Mouse (Mus musculus): Measurements from ENCODE around the gene Atad3a.
"Not testable (repeated sequence)": the region's sequence is repeated elsewhere in the genome, so short reads cannot be mapped to it uniquely, and the experiment has no call there.

Gene Atad3a

DNA sequence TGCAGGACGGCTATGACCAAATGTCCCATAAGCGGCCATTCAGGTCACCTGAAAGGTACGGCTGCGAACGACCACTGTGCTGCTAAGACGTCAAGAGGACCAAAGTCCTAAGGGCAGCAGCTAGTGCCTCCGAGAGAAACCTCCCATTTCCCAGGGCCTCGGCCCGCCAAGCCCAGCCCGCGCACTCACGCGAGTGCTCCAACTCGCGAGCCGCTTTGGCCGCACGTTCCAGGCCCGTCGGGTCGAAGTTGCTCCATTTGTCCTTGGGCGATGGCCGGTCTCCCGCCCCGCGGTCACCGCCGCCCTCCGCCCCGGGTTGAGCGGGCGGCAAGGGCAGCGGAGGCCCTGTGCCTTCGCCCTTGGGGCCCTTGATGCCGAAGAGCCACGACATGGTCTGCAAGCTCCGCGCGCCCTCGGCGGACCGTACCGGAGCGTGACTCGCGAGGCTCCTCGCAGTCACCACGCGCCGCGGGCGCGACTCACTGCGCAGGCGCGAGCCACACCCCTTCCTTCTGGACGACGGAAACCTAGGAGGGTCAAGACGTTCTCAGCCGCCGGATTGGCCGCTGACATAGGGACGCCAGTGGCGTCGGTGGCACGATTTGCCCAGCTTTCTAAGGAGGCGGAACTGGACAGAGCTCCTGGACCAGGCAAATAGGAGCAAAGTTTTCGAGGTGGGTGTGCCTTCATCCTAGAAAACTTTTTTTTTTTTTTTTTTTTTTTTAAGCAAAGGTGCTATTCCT is at the start of gene Atad3a:
Gene Atad3a (minus strand): TSS at position 481 of the 743 bp plus-strand sequence.
- DNase-seq (ENCODE audit: low spot score in 2 of 2) = peak; percentile 93 to 94

DNA sequence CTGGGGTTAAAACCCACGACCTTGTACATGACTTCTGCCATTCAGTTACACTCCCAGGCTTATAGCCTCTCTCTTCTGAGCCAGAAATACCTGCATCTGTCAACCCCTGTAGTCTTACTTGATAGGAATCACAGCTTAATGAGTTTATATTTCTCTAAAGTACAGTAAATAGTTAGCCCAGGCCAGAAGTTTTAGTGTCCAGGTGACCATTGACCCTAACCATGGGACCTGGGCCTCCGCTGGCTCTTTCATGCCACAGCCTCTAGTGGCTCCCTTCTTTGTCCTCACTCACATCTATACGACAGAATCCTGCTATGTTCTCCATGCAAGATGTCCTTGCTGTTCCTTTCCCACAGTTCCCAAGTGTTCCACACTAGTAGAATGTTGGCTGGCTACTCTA is 46.9 kb upstream of the Atad3a start:
- DNase-seq (ENCODE audit: low spot score in 2 of 2) = no peak

- peak; percentile 89 for DNase-seq (ENCODE audit: low spot score in 2 of 2)
Measured at GRCm38 (mm10) chr4:155803340-155804041, 42.6 kb upstream of the Atad3a start.

DNA sequence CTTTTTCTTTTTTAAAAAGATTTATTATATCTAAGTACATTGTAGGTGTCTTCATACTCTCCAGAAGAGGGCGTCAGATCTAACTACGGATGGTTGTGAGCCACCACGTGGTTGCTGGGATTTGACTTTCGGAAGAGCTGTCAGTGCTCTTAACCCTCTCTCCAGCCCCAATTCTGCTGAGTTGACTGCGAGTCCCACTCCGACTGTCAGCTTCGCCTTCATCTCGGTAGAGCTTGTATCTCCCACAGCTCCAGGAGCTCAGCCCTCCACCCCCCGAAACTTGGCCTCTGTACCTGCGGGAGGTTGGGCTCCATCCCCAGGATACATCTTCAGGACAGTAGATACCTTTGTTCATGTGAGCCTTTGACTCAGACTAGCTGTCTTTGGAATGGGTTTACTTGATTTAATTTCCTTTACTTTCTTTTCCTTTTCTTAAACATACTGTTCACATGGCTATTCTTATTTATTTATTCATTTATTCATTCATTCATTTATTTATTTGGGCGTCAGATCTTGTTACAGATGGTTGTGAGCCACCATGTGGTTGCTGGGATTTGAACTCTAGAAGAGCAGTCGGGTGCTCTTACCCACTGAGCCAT is 41.9 kb upstream of the Atad3a start, which contains the start of gene Mrpl20:
Gene Mrpl20 (plus strand): TSS at position 138 of the 599 bp plus-strand sequence.
- DNase-seq (ENCODE audit: low spot score in 2 of 2) = no peak

- DNase-seq (ENCODE audit: low spot score in 2 of 2) = no peak
Measured at GRCm38 (mm10) chr4:155802075-155802474, 41.2 kb upstream of the Atad3a start.

DNA sequence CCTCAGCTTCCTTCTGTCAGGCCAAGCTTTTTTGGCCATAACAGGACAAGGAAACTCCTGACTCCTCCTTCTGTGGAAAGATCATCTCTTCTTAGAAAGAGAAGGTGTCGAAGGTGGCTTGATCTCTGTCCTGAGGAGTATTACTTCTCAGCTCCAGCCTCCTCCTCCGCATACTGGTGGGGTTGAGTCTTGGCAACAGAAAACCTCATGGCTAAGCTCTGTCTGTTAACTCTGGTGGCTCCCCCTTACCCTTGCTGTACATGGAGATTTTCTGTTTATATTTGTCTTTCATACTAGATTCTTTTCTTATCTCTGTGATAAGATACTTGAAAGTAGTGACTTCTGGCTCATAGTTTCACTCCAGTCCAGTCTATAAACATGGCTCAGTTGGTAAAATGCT is 32.8 kb upstream of the Atad3a start:
- DNase-seq (ENCODE audit: low spot score in 2 of 2) = no peak

- DNase-seq (ENCODE audit: low spot score in 2 of 2) = no peak
Measured at GRCm38 (mm10) chr4:155791240-155791933, 30.5 kb upstream of the Atad3a start.

DNA sequence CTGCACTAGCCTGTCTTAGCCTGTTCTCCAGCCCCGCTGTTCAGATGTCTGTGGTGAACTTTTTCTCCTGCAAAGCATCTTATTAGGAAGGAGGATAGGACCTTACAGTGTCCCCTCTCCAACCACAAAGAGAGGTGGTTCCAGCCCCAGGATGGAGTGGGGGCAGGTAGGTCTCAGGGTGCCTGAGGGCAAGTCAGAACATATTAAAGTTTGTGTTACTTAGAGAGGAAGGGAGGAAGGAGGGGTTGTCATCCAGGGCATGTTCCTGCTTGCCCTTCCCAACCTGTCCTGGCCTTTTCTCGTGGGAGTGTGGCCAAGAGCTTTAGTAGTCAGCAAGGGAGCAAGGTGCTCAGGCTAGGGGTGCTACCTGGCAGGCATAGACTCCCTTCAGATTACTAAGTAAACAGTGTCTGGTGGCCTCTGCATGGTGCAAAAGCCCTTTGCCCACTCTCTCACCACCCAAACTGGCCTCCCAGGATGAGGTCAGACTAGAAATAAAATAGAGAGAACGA is 29.8 kb upstream of the Atad3a start:
- no peak for DNase-seq (ENCODE audit: low spot score in 2 of 2)

- DNase-seq (ENCODE audit: low spot score in 2 of 2) = no peak
Measured at GRCm38 (mm10) chr4:155790021-155790489, 29.2 kb upstream of the Atad3a start, which contains the start of gene Ankrd65. Ankrd65 (plus strand) TSS chr4:155790439.

DNA sequence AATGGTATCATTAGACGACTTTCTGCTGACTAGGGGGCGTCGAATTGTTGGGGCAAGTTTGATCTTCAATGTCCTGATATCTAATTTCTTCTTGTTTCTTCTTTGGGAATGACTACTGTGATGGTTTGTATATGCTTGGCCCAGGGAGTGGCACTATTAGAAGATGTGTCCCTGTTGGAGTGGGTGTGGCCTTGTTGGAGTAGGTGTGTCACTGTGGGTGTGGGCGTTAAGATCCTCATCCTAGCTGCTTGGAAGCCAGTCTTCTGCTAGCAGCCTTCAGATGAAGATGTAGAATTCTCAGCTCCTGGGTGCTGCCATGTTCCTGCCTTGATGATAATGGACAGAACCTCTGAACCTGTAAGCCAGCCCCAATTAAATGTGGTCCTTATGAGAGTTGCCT is 27.9 kb upstream of the Atad3a start:
- DNase-seq (ENCODE audit: low spot score in 2 of 2) = not testable (repeated sequence)

- no peak for DNase-seq (ENCODE audit: low spot score in 2 of 2)
Measured at GRCm38 (mm10) chr4:155788300-155788699, 27.4 kb upstream of the Atad3a start.

DNA sequence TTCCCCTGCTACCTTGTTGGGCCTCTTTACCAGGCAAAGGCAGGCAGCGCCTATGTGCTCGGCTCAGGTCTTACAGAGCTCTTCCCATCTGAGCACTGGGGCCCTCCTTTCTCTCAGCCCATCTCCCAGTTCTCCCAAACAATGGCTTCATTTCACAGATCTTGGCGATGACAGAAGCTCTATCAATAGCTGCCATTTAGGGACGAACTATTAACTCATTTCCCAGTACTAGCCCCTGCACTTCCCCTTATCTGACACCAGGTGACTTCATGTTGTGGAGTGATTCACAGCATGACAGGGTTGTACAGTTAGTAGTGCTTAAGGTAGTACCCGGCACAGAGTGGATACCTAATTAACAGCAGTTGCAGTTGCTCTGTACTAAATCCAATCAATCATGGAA is 24.9 kb upstream of the Atad3a start, which contains the start of gene Tmem88b:
Gene Tmem88b (minus strand): TSS at position 56 of the 400 bp plus-strand sequence.
- no peak for DNase-seq (ENCODE audit: low spot score in 2 of 2)

- DNase-seq (ENCODE audit: low spot score in 2 of 2) = no peak
Measured at GRCm38 (mm10) chr4:155785246-155785645, 24.4 kb upstream of the Atad3a start.

GRCm38 (mm10) chr4:155784081-155784701 is 23.3 kb upstream of the Atad3a start:
- peak in 1 of 2 experiments; percentile 62 for DNase-seq (ENCODE audit: low spot score in 2 of 2)

- DNase-seq (ENCODE audit: low spot score in 2 of 2) = no peak
Measured at GRCm38 (mm10) chr4:155783486-155784080, 22.7 kb upstream of the Atad3a start.

- no peak for DNase-seq (ENCODE audit: low spot score in 2 of 2)
Measured at GRCm38 (mm10) chr4:155780895-155781294, 20.0 kb upstream of the Atad3a start.

- no peak for DNase-seq (ENCODE audit: low spot score in 2 of 2)
Measured at GRCm38 (mm10) chr4:155779498-155779897, 18.6 kb upstream of the Atad3a start.

GRCm38 (mm10) chr4:155777816-155778215 is 16.9 kb upstream of the Atad3a start:
- DNase-seq (ENCODE audit: low spot score in 2 of 2) = no peak

GRCm38 (mm10) chr4:155776704-155777335 is 15.9 kb upstream of the Atad3a start:
- DNase-seq (ENCODE audit: low spot score in 2 of 2) = no peak

- no peak for DNase-seq (ENCODE audit: low spot score in 2 of 2)
Measured at GRCm38 (mm10) chr4:155775855-155776254, 15.0 kb upstream of the Atad3a start.

Data from right cerebral cortex, postnatal 36 days (tissue).